Mouse (Mus musculus): ENCODE measurements around the gene Ndufa11. TPM values are rescaled to one million over a fixed set of nuclear protein-coding genes. Genes with fewer than 3 reads are reported as not detected.

Gene Ndufa11
- total RNA-seq, 2 experiments from 2014 or later: 913 to 934 TPM

Other genes starting within 250 kb of the Ndufa11 start
- 10 to 100 TPM; 42.2 to 52.2 TPM for gene Ptprs, start 241.3 kb upstream of the Ndufa11 start, total RNA-seq (2021)
- gene Znrf4, start 205.3 kb upstream of the Ndufa11 start, total RNA-seq (2021): not detected
- under 1 TPM; 0.26 to 0.28 TPM for gene Gm20219, start 163.4 kb upstream of the Ndufa11 start, total RNA-seq (2021)
- gene Safb2, start 133.2 kb upstream of the Ndufa11 start, total RNA-seq (2021): 10 to 100 TPM; 40.4 to 44.0 TPM
- gene Safb, start 132.9 kb upstream of the Ndufa11 start, total RNA-seq (2021): 10 to 100 TPM; 64.3 to 72.3 TPM
- gene 2410015M20Rik, start 108.0 kb upstream of the Ndufa11 start, total RNA-seq (2021): 100 to 1,000 TPM; 343 to 364 TPM
- 100 to 1,000 TPM; 692 to 724 TPM for gene Rpl36, start 104.4 kb upstream of the Ndufa11 start, total RNA-seq (2021)
- 100 to 1,000 TPM; 107 to 112 TPM for gene Lonp1, start 90.9 kb upstream of the Ndufa11 start, total RNA-seq (2021)
- gene Catsperd, start 89.6 kb upstream of the Ndufa11 start, total RNA-seq (2021): not detected
- 10 to 100 TPM; 35.7 to 37.5 TPM for gene Ranbp3, start 44.5 kb upstream of the Ndufa11 start, total RNA-seq (2021)
- gene Vmac, start 255 bp downstream of the Ndufa11 start, total RNA-seq (2021): 1 to 10 TPM; 5.0 to 5.2 TPM
- gene Nrtn, start 39.8 kb downstream of the Ndufa11 start, total RNA-seq (2021): 10 to 100 TPM; 25.7 to 28.8 TPM
- gene Dus3l, start 47.0 kb downstream of the Ndufa11 start, total RNA-seq (2021): 10 to 100 TPM; 18.3 to 18.8 TPM
- under 1 TPM; 0.13 to 0.22 TPM for gene Prr22, start 52.5 kb downstream of the Ndufa11 start, total RNA-seq (2021)
- 1 to 10 TPM; 3.2 to 4.6 TPM for gene Rfx2, start 113.2 kb downstream of the Ndufa11 start, total RNA-seq (2021)
- gene Acsbg2, start 156.7 kb downstream of the Ndufa11 start, total RNA-seq (2021): not detected
- not detected for gene 1700061G19Rik, start 157.7 kb downstream of the Ndufa11 start, total RNA-seq (2021)
- gene Mllt1, start 217.6 kb downstream of the Ndufa11 start, total RNA-seq (2021): 10 to 100 TPM; 21.6 to 21.8 TPM

Data from heart, postnatal 25 days (tissue).